Mouse (Mus musculus) liver, adult (tissue): Measurements from ENCODE around the gene Pgm2l1.
A peak's percentile ranks its signal among the peaks of the same experiment; 100 is the strongest.

ENCODE experiments used
- GATA4 ChIP-seq: IDR thresholded peaks from 2 replicates; pipeline ENCODE4 v1.6.1; 2014; ENCODE audit warnings: mild to moderate bottlenecking, low read length; ENCODE audit not compliant: insufficient replicate concordance

The Pgm2l1 gene

GRCm38 (mm10) chr7:100227158-100227875 lies at the start of gene Pgm2l1:
Gene Pgm2l1, plus strand, starts transcription at chr7:100227394.
- TF ChIP-seq GATA4 = peak; percentile 57; the same call in 1 of the 2 replicates

- no peak for TF ChIP-seq GATA4
These were observed 48.9 kb upstream of the Pgm2l1 start for GRCm38 (mm10) chr7:100178016-100178890.

- no peak for TF ChIP-seq GATA4
These were observed 48.3 kb upstream of the Pgm2l1 start for GRCm38 (mm10) chr7:100178891-100179233.

GRCm38 (mm10) chr7:100179394-100179793 lies 47.8 kb upstream of the Pgm2l1 start:
- no peak for TF ChIP-seq GATA4

GRCm38 (mm10) chr7:100179836-100180407 lies 47.3 kb upstream of the Pgm2l1 start:
- no peak for TF ChIP-seq GATA4

GRCm38 (mm10) chr7:100181176-100181575 lies 46.0 kb upstream of the Pgm2l1 start:
- no peak for TF ChIP-seq GATA4

GRCm38 (mm10) chr7:100181614-100182013 lies 45.6 kb upstream of the Pgm2l1 start:
- TF ChIP-seq GATA4 = no peak

- no peak for TF ChIP-seq GATA4
These were observed 44.8 kb upstream of the Pgm2l1 start for GRCm38 (mm10) chr7:100182388-100182787.

- no peak for TF ChIP-seq GATA4
These were observed 39.6 kb upstream of the Pgm2l1 start for GRCm38 (mm10) chr7:100187601-100188000.

GRCm38 (mm10) chr7:100190167-100190566 lies 37.0 kb upstream of the Pgm2l1 start:
- TF ChIP-seq GATA4 = no peak

- no peak for TF ChIP-seq GATA4
These were observed 36.4 kb upstream of the Pgm2l1 start for GRCm38 (mm10) chr7:100190778-100191177.

- no peak for TF ChIP-seq GATA4
These were observed 26.0 kb upstream of the Pgm2l1 start for GRCm38 (mm10) chr7:100201191-100201590.

GRCm38 (mm10) chr7:100203616-100204015 lies 23.6 kb upstream of the Pgm2l1 start:
- TF ChIP-seq GATA4 = no peak

GRCm38 (mm10) chr7:100204871-100205270 lies 22.3 kb upstream of the Pgm2l1 start:
- TF ChIP-seq GATA4 = no peak

GRCm38 (mm10) chr7:100206144-100206543 lies 21.1 kb upstream of the Pgm2l1 start:
- TF ChIP-seq GATA4 = no peak

- TF ChIP-seq GATA4 = no peak
These were observed 19.3 kb upstream of the Pgm2l1 start for GRCm38 (mm10) chr7:100207886-100208285.
